Mouse (Mus musculus) limb, embryonic 14.5 days (tissue): ENCODE measurements at regions not wholly inside any gene's neighbourhood (a gene's known extent, or its start where the extent isn't known, plus 50 kb on each side); places are given as distances from the start of the nearest gene placed in this dataset.

Experiments
- ATAC-seq: fragments of 200-750 bp; cut with Nextera tagmentation; 2 replicates; pipeline ENCODE4 v1.8.0; 2017; ENCODE audit warnings: low read depth, moderate number of reproducible peaks, moderate TSS enrichment; ENCODE audit not compliant: low FRiP score
- DNase-seq: peaks from one replicate; pipeline ENCODE4 v3.0.0-alpha.2; 2015; ENCODE audit warnings: low spot score
- H3K27ac ChIP-seq: fragments of 300-500 bp; sonication (generic); replicated peaks from 2 replicates; pipeline ENCODE4 v1.5.1; 2014; ENCODE audit warnings: low read depth, mild to moderate bottlenecking, low read length, moderate library complexity, mixed read lengths
- H3K27me3 ChIP-seq: fragments of 300-500 bp; sonication (generic); 2 replicates; pipeline ENCODE4 v1.6.1; 2014; ENCODE audit warnings: low read length, mixed read lengths; ENCODE audit not compliant: control insufficient read depth, insufficient read depth
- H3K36me3 ChIP-seq: fragments of 300-500 bp; sonication (generic); 2 replicates; pipeline ENCODE4 v1.6.1; 2014; ENCODE audit warnings: mild to moderate bottlenecking, low read length, moderate library complexity, mixed read lengths; ENCODE audit not compliant: control insufficient read depth, insufficient read depth
- H3K4me1 ChIP-seq: fragments of 300-500 bp; sonication (generic); 2 replicates; pipeline ENCODE4 v1.6.1; 2014; ENCODE audit warnings: antibody characterized with exemption, low read length, mixed read lengths; ENCODE audit not compliant: control insufficient read depth, insufficient read depth
- H3K4me2 ChIP-seq: fragments of 300-500 bp; sonication (generic); replicated peaks from 2 replicates; pipeline ENCODE4 v1.6.1; 2014; ENCODE audit warnings: low read depth, mild to moderate bottlenecking, low read length, moderate library complexity; ENCODE audit not compliant: severe bottlenecking
- H3K4me3 ChIP-seq: fragments of 300-500 bp; sonication (generic); replicated peaks from 2 replicates; pipeline ENCODE4 v1.5.1; 2014; ENCODE audit warnings: low read length
- H3K9ac ChIP-seq: fragments of 300-500 bp; sonication (generic); 2 replicates; pipeline ENCODE4 v1.6.1; 2014; ENCODE audit warnings: mild to moderate bottlenecking, low read depth, low read length, moderate library complexity; ENCODE audit not compliant: severe bottlenecking
- H3K9me3 ChIP-seq: fragments of 300-500 bp; sonication (generic); 2 replicates; pipeline ENCODE4 v1.6.1; 2016; ENCODE audit warnings: low read length; ENCODE audit not compliant: control insufficient read depth
- POLR2A ChIP-seq: fragments of 200-500 bp; IDR thresholded peaks from 2 replicates; pipeline ENCODE4 v1.8.0; 2012; ENCODE audit warnings: inconsistent platforms, mild to moderate bottlenecking, moderate library complexity, borderline replicate concordance; ENCODE audit not compliant: insufficient read depth, insufficient read length; ENCODE audit errors: extremely low read depth
- WGBS: fragments of 180-500 bp; shearing (Covaris S2); extraction: QIAGEN DNeasy Blood & Tissue Kit; methylation state at CpG from one replicate; pipeline ENCODE4 v1.1.7; 2014; 5-methylcytosine and 5-hydroxymethylcytosine counted together

GRCm38 (mm10) chr14:25345995-25346394 lies 113.0 kb upstream of the Zmiz1 start:
- Histone ChIP-seq H3K27ac (no peak overlapping the region), H3K4me1 (peaks cover 61% of the 10 kb centered on the region), H3K9ac (no peak overlapping the region), H3K4me2 (no peak overlapping the region), H3K9me3 (no peaks in the 10 kb centered on the region), H3K27me3 (no peaks in the 10 kb centered on the region), H3K36me3 (no peaks in the 10 kb centered on the region), H3K4me3 (no peak overlapping the region)
- WGBS: 50% methylated on average over 2 of the region's 2 CpGs
- ATAC-seq (no peak), DNase-seq (no peak)
- TF ChIP-seq POLR2A: no peak

DNA sequence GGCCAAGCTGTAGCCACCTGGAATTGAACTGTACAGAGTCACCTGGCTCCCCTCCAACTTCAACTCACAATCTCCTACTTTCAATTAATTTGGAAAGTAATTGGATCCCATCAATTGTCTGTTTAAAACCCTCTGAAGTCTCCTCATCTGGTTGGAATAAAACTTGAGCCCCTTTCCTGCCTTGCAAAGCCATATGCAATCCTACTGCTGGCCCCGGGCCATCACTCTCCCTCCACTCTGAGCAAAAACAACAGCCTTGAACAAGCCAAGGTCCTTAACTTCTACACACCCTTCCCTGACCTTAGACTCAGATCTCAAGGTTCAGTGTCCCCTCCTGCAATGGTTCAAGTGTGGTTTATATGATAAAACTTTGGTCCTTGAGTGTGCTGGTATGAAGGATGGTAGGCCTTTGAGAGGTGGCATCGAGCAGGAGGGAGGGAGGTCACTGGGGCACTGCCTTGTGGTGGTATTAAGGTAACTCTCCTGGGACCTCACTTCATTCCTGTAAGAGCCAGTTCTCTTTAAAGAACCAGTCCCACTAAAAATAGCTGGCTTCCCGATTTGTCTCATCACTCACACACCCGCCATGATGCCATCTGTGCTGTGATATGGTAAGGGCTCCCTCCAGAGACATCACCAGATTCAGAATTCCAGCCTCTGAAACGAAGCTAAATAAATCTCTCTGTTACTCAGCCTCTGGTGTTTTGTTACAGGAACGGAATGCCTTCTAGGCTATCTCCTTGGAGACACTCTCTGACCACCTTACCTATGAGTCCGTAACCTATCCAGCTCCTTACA lies 112.0 kb upstream of the Zmiz1 start:
- WGBS: 58% methylated on average over 7 of the region's 7 CpGs
- Histone ChIP-seq H3K9me3 (no peaks in the 10 kb centered on the region), H3K27ac (no peak overlapping the region), H3K36me3 (no peaks in the 10 kb centered on the region), H3K4me1 (peaks cover 57% of the 10 kb centered on the region), H3K27me3 (no peaks in the 10 kb centered on the region), H3K4me2 (no peak overlapping the region), H3K4me3 (no peak overlapping the region), H3K9ac (no peak overlapping the region)
- no peak for TF ChIP-seq POLR2A
- peak; percentile 77 for DNase-seq
- ATAC-seq: no peak; the same call in 1 of the 2 replicates

- WGBS: 26% methylated on average over 9 of the region's 9 CpGs
- Histone ChIP-seq H3K4me2 (no peak overlapping the region), H3K9ac (no peak overlapping the region), H3K9me3 (no peaks in the 10 kb centered on the region), H3K4me1 (peaks cover 36% of the 10 kb centered on the region), H3K27me3 (no peaks in the 10 kb centered on the region), H3K27ac (peak overlapping the region; percentile 80), H3K36me3 (no peaks in the 10 kb centered on the region), H3K4me3 (no peak overlapping the region)
- no peak for TF ChIP-seq POLR2A
- ATAC-seq (peak; percentile 72), DNase-seq (peak; percentile 73)
Measured at GRCm38 (mm10) chr14:25350282-25350964, 108.6 kb upstream of the Zmiz1 start.

DNA sequence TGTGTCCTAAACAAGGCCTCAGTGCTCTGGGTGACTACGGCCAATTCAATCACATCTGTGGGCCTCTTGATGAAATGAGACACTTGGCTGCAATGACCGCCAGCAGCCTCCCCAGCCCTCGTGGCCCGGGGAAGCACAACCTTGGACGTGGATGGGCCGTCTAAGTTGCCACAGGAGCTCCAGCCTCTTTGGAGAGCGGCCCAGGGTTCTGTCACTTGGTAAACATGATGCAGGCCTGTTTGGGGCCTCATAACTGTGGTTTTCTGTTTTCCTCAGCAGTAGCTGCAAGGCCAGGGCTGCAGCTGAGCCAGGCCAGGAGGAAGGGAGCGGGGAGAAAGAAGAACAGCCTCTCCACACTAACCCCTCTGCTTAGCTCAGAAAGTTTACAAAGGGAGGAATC lies 105.2 kb upstream of the Zmiz1 start:
- Histone ChIP-seq H3K9me3 (no peaks in the 10 kb centered on the region), H3K27ac (peak overlapping the region; percentile 44; the same call in 1 of the 2 replicates), H3K4me2 (no peak overlapping the region), H3K36me3 (no peaks in the 10 kb centered on the region), H3K9ac (no peak overlapping the region), H3K4me3 (no peak overlapping the region), H3K4me1 (peaks cover 26% of the 10 kb centered on the region), H3K27me3 (no peaks in the 10 kb centered on the region)
- DNase-seq: no peak
- 70% methylated on average over 8 of the region's 8 CpGs for WGBS
- ATAC-seq: no peak
- TF ChIP-seq POLR2A: no peak

DNA sequence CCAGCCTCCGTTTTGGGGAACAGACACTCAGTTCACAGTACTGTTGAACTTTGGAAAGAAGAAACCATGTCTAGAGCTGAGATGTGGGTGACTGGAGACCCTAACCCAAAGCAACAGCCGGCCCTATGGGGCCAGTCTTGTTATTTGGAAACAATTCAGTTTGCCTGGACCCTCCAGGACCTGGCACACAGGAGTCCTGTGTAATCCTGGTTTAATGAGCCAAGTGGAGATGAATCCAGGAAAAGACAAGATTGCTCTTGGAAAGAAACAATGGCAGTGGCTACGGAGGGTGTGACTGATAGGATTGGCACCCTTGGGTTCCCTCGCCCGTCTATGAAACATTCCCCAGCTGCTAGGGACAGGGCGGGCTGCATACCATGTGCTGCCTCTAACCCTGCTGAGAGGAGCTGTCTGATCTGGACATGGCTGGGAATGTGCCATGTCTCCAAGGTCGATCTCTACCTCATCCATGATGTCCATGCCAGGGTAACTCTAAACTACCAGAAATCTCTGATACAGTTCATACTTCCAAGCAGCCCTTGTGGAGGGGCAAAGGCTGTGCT lies 104.6 kb upstream of the Zmiz1 start:
- Histone ChIP-seq H3K27ac (peak overlapping the region; percentile 40; the same call in 1 of the 2 replicates), H3K4me2 (no peak overlapping the region), H3K4me3 (no peak overlapping the region), H3K27me3 (no peaks in the 10 kb centered on the region), H3K9me3 (no peaks in the 10 kb centered on the region), H3K4me1 (peaks cover 25% of the 10 kb centered on the region), H3K36me3 (no peaks in the 10 kb centered on the region), H3K9ac (no peak overlapping the region)
- ATAC-seq (no peak), DNase-seq (no peak)
- WGBS: 84% methylated on average over 7 of the region's 7 CpGs
- no peak for TF ChIP-seq POLR2A
